Mouse (Mus musculus): ENCODE data around the gene Hhipl1.

Hhipl1 gene

DNA sequence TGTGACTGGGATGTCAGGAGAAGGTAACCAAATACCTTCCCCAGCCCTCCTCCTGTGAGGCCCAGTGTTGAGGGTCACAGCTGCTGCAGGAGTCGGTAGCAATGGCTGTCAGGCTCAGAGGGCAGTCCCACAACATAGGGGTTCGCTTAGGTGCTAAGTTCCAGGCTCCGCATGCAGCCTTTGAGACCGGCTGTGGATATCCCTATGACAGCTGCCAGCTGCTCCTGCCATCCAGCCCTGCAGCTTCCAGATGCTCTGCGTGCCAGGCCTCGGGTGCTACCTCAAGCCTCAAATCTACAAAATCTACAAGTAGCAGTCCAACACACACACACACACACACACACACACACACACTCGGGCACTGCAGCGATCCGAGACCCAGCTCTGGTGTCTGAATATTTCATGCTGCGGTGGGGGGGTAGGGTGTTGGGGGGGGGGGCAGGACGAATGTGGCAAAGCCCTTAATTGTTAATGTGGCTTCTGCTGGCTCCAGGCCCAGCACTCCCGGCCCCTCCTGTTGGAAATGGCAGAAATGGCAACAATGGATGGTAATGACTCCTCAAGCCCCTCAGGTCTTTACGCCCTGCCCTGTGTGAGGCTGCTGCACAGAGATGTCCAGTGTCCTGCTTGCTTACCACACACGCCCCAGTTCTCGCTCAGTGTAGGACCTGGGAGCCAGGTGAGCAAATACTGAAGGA, 27.7 kb upstream of the Hhipl1 start:
- DNase-seq, result no peak

- no peak for DNase-seq
Measured at GRCm38 (mm10) chr12:108284455-108285224, 21.4 kb upstream of the Hhipl1 start.

GRCm38 (mm10) chr12:108285225-108286011, 20.7 kb upstream of the Hhipl1 start:
- DNase-seq, result no peak

- no peak for DNase-seq
Measured at GRCm38 (mm10) chr12:108286381-108286780, 19.7 kb upstream of the Hhipl1 start.

DNA sequence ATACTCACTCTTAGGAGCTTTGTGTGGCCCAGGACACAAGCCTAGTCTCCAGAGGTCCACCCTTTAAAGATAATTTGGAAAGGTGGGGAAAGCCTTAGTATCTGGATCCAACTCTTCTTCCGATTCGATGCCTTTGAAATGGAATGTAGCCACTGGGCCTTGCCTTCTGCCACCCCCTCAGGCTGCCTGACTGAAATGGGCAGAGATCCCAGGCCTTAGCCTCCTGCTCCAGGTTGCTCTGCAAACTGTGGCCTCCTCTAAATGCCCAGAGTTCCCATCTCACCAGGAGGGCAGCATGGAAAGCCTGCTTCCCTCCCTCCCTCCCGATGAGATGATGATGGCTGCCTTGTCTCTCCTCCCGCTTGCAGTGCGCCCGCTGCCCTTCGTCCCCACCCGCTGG, 19.1 kb upstream of the Hhipl1 start:
- DNase-seq, result no peak

DNA sequence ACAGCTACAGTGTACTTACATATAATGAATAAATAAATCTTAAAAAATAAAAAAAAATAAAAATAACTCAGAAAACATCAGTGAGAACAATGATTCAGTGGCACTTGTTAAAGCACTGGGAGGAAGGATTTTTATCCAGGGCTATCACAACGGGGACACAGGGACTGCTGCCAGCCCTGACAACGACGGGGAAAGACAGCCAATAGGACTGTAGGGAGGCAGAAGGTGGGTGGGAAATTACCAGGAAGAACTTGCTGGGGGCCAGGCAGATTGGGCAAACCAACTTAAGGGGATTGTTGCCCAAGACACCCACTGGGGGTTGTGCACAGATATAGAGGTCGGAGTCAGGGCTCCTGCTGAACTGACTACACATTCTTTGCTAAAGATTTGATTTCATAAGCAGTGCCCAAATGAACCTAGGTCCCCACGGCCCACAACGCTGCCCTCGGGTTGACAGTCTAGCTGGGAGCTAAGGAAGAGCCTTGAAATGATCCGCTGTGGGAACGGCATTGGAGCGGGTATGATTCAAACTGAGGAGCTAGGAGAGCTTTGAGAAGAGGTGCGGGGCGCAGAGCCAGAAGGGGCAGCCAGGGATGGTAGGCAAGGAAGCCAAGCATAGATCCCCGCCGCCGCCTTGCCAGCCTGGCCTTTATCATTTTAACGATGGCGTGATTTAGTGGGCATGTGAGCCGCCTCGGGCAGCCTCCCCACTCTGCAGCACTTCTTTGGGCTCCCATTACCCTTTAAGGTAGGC, 17.8 kb upstream of the Hhipl1 start:
- DNase-seq, result no peak

GRCm38 (mm10) chr12:108292419-108292818, 13.7 kb upstream of the Hhipl1 start:
- DNase-seq, result no peak

DNA sequence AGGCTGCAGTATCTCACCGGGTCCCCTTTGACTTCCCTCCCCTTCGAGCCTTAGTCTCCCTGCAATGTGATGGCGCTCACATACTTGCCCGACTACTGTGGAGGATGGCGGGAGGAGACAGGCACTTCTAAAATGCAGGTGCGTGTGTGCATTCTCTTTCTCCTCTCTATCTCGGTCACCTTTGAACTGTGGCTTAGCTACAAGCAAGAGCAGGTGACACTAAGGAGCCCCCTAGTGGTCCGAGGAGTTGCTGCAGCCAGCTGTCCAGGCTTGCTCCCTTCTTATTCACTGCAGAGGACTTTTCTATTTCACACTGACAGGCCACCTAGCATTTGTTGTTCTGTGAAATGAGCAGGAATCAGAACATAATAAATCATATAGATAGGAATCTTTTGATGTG, 13.1 kb upstream of the Hhipl1 start:
- peak; percentile 72 to 78 for DNase-seq

DNA sequence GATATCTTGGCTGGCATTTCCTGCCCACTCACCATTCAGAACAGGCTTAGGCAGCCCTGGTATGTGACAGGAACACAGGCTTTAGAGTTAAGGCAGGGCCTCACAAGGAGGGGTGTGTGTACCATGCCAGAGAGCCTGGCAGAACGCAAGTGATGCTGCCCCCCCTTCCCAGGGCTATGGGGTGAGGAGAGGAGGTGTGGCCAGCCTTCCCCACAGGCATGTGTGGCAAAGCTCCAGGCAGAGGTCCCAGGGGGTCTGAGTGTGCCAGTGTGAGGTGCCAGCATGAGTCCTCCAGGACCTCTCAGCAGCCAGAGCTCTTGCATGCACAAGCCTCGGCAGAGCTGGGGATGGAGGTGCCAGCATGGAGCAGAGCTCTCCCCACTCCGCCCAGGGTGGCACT, 11.4 kb upstream of the Hhipl1 start:
- peak; percentile 46 to 59 for DNase-seq

DNA sequence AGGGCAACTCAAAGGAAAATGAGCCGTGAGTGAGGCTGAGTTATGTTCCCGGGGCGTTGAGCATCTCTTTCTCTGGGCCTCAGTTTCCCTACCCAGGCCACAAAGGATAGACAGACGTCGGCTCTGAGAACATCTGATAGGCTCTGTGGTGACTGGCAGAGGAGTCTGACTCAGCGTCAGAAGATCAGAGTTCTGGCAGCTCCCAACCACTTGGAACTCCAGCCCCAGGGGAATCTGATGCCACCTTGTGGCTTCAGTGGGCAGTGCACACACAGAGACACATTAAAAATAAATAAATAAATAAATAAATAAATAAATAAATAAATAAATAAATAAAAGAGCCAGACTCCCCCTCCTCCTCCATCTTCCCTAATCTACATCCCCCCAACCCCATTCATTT, 9.0 kb upstream of the Hhipl1 start:
- DNase-seq, result no peak

DNA sequence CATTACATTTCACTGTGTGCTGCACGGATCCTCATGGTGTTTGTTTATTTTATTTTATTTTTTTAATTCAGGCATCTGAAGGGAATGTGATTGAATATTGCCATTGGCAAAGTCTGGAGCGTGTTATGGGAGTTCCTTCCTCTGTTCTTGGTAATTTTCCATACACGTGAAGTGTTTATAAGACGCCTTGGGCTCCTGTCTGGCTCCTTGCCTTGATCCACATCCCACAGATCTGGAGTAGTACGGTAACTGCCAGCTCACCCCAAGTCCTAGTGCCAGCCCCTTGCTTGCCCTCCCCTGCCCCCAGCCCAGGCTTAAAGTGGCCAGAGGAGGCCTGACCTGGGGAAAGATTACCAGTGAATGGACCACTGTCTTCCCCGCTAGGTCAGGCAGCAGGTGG, 5.1 kb upstream of the Hhipl1 start:
- peak; percentile 44 to 56 for DNase-seq

GRCm38 (mm10) chr12:108303778-108304365, 2.2 kb upstream of the Hhipl1 start:
- no peak for DNase-seq

DNA sequence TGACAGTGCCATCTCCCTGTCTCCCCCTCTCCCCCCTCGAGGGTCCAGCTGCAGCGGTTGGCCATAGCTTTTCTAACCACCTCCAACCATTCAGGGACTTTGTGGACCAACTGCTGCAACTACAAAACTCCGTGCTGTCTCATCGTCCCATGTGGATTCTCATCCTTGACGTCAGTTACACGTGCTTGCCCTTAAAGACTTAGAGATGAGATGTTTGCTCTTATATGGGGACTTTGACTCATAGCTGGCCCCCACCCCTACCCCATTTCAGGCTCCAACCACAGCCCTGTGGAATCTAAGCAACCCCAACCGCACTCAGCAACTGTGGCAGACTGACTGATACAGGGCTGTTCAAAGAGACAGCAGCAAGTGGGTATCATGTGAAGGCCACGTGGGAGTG, 898 bp upstream of the Hhipl1 start:
- no peak for DNase-seq

DNA sequence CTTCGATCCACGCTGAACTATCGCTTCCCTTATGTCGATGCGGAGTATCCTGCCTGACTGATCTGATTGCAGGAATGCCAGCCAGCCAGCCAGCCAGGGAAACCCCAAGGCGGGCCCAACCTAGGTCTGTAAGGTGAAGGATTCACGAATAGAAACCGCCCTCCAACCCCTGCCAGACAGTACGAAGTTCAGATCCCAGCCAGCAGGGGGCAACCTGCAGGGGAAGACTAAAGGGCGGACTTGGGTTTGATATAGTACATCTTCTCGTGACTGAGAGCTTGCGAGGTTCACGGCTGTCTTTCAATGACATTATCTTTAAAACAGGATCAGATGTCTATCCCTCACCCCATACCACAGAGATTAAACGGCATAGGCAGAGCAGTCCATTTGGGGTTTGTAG, 1.5 kb downstream of the Hhipl1 start:
- DNase-seq, result peak; percentile 51 to 54

DNA sequence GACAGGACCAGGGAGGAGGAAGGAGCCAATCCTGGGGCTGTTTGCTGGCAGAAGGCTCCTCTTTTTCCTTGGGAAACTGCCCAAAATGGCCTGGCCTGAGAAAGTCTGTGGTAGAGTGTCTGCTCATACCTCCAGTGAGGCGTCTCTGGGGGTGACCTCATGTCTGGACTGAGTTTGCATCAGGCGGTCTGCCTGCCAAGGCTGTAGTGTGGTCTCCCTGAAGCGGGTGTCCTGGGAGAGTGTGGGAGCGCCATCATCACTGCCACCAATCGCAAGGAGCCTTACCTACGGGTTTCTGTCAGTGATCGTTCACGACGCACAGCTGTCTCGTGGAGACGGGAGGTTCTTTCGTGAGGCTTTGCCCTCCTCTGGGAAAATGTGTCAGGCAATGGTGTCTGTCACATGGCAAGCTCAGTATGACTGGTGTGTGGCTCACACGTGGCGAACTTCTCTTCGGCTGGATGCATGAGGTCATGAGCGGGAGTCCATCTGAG, 2.3 kb downstream of the Hhipl1 start:
- DNase-seq, result peak in 1 of 2 experiments; percentile 32

DNA sequence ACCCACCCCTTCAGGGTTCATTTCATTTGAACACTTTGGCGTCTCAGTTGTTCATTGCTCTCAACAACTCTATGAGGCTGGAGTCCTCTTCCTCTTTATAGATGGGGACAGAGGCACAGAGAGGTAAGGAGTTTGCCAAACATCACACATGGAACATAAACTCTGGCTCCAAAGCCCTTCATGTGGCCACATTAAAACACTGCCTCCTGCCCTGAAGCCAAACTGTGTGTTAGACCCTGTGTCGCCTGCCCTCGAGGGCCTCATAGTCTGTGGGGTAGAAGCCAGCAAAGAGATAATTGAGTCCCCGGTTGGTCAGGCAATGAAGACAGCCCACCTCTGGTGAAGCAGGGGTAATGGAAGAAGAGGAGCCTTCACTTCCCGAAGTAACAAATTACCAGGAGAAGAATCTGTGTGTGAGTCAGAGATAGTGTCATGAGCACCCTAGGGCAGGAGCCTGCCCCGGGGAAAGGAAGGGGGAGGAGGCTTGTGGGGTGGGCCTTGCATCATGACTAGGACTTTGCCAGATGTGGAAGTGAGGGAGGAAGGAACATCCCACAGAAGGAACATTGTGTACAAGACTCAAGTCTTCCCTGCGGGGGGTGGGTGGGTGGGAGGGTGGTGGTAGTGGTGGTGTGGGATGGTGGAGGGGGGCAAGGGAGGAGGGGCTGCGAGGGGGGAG, 3.2 kb downstream of the Hhipl1 start:
- peak; percentile 72 to 75 for DNase-seq

DNA sequence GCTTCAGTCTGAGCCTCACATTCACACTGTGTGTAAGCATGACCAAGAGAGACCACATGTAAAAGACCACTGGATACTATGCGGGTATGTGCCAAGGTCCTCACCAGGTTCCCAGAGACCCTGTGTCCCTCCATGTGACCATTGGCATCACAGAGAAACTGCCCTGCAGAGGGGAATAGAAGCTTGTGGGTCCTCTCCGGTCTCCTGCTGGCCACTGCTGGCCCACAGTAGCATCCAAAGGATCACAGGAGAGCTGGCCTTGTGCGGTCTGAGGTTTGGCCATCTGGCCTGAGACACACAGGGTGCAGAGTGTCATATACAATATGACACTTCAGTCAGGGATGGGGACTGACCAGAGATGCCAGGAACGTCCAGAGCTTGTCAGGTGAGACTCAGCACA, 4.0 kb downstream of the Hhipl1 start:
- DNase-seq, result no peak

- DNase-seq, result no peak
Measured at GRCm38 (mm10) chr12:108310456-108311027, 4.5 kb downstream of the Hhipl1 start.

DNA sequence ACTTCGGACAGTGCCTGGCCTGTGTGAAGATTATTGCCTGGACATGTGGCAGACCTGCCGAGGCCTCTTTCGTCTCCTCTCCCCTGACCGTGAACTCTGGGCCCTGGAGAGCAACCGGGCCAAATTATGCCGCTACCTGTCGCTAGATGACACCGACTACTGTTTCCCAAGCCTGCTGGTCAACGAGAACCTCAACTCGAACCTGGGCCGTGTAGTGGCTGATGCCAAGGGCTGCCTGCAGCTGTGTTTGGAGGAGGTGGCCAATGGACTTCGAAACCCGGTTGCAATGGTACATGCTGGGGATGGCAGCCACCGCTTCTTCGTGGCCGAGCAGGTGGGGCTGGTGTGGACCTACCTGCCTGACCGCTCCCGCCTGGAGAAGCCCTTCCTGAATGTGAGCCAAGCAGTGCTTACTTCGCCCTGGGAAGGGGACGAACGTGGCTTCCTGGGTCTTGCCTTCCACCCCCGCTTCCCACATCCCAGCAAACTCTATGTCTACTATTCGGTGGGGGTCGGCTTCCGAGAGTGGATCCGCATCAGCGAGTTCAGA, 5.7 kb downstream of the Hhipl1 start:
- no peak for DNase-seq

- no peak for DNase-seq
Measured at GRCm38 (mm10) chr12:108312432-108312851, 6.4 kb downstream of the Hhipl1 start.

GRCm38 (mm10) chr12:108313244-108313772, 7.2 kb downstream of the Hhipl1 start:
- no peak for DNase-seq
